Mouse (Mus musculus) midbrain, embryonic 12.5 days (tissue): ENCODE results near the gene Olfr548-ps1. TPM values are rescaled to one million over a fixed set of nuclear protein-coding genes. Genes with fewer than 3 reads are reported as not detected.
"Not testable (repeated sequence)": the region's sequence is repeated elsewhere in the genome, so short reads cannot be mapped to it uniquely, and the experiment has no call there.

ENCODE experiments used
- ATAC-seq: fragments of 200-750 bp; cut with Nextera tagmentation; 2 replicates; pipeline ENCODE4 v1.8.0; 2017; ENCODE audit warnings: low read depth, moderate TSS enrichment, moderate library complexity; ENCODE audit not compliant: low FRiP score
- H3K27ac ChIP-seq: fragments of 300-500 bp; sonication (generic); replicated peaks from 2 replicates; pipeline ENCODE4 v1.5.1; 2016; ENCODE audit warnings: mild to moderate bottlenecking
- H3K27me3 ChIP-seq: fragments of 300-500 bp; sonication (generic); 2 replicates; pipeline ENCODE4 v1.6.1; 2016; ENCODE audit warnings: mild to moderate bottlenecking
- H3K36me3 ChIP-seq: fragments of 300-500 bp; sonication (generic); 2 replicates; pipeline ENCODE4 v1.6.1; 2016
- H3K4me1 ChIP-seq: fragments of 300-500 bp; sonication (generic); 2 replicates; pipeline ENCODE4 v1.6.1; 2016
- H3K4me2 ChIP-seq: fragments of 300-500 bp; sonication (generic); replicated peaks from 2 replicates; pipeline ENCODE4 v1.6.1; 2016; ENCODE audit warnings: mild to moderate bottlenecking, moderate library complexity
- H3K4me3 ChIP-seq: fragments of 300-500 bp; sonication (generic); 2 replicates; pipeline ENCODE4 v1.5.1; 2016; ENCODE audit warnings: mild to moderate bottlenecking
- H3K9ac ChIP-seq: fragments of 300-500 bp; sonication (generic); replicated peaks from 2 replicates; pipeline ENCODE4 v1.6.1; 2016; ENCODE audit warnings: mild to moderate bottlenecking, moderate library complexity
- H3K9me3 ChIP-seq: fragments of 300-500 bp; sonication (generic); 2 replicates; pipeline ENCODE4 v1.6.1; 2016; ENCODE audit warnings: mild to moderate bottlenecking
- WGBS: fragments of 180-500 bp; shearing (Covaris S2); methylation state at CpG from one replicate; pipeline ENCODE4 v1.1.7; 2016; 5-methylcytosine and 5-hydroxymethylcytosine counted together
- polyA plus RNA-seq: library from polyadenylated mRNA; unstranded; fragments of >200 nt; fragmentation: Nextera tagmentation; extraction: Ambion mirVana; gene quantifications from 2 replicates; pipeline ENCODE4 v1.2.1, GENCODE M21; 2016

The Olfr548-ps1 gene
- polyA plus RNA-seq = not detected in 2 replicates

GRCm38 (mm10) chr7:102540596-102540995 lies at the start of gene Olfr548-ps1:
Olfr548-ps1 (plus strand) TSS chr7:102540896.
- WGBS = 85% methylated on average over 2 of the region's 2 CpGs
- Histone ChIP-seq H3K36me3 (no peaks in the 10 kb centered on the region), H3K9me3 (no peaks in the 10 kb centered on the region), H3K9ac (no peak within 1 kb of the TSS), H3K4me3 (no peak within 1 kb of the TSS), H3K4me2 (no peak within 1 kb of the TSS), H3K4me1 (no peaks in the 10 kb centered on the region), H3K27me3 (no peaks in the 10 kb centered on the region), H3K27ac (no peak within 1 kb of the TSS)
- ATAC-seq = no peak

- H3K4me3 ChIP-seq, H3K4me1 ChIP-seq, ATAC-seq, H3K4me2 ChIP-seq, H3K9ac ChIP-seq, H3K27me3 ChIP-seq, H3K36me3 ChIP-seq, H3K9me3 ChIP-seq, H3K27ac ChIP-seq: not testable (repeated sequence)
- WGBS = 55% methylated on average over 7 of the region's 7 CpGs
Measured at GRCm38 (mm10) chr7:102494416-102494815, 46.3 kb upstream of the Olfr548-ps1 start.

- no peak for ATAC-seq
- Histone ChIP-seq H3K27me3 (no peaks in the 10 kb centered on the region), H3K9me3 (no peaks in the 10 kb centered on the region), H3K4me3 (no peak within 1 kb of the TSS), H3K9ac (no peak within 1 kb of the TSS), H3K4me2 (no peak within 1 kb of the TSS), H3K36me3 (no peaks in the 10 kb centered on the region), H3K4me1 (no peaks in the 10 kb centered on the region), H3K27ac (no peak within 1 kb of the TSS)
- 74% methylated on average over 3 of the region's 3 CpGs for WGBS
Measured at GRCm38 (mm10) chr7:102499473-102499872, 41.2 kb upstream of the Olfr548-ps1 start, which contains the start of gene Olfr545. Olfr545 (minus strand) TSS chr7:102499573.

GRCm38 (mm10) chr7:102501986-102502385 lies 38.7 kb upstream of the Olfr548-ps1 start:
- WGBS = 79% methylated on average over 5 of the region's 5 CpGs
- Histone ChIP-seq H3K27ac (no peak overlapping the region), H3K36me3 (no peaks in the 10 kb centered on the region), H3K4me3 (no peak overlapping the region), H3K4me2 (no peak overlapping the region), H3K9ac (no peak overlapping the region), H3K9me3 (no peaks in the 10 kb centered on the region), H3K27me3 (no peaks in the 10 kb centered on the region), H3K4me1 (no peaks in the 10 kb centered on the region)
- ATAC-seq = no peak

- Histone ChIP-seq H3K36me3 (no peaks in the 10 kb centered on the region), H3K4me3 (no peak overlapping the region), H3K9me3 (no peaks in the 10 kb centered on the region), H3K4me1 (no peaks in the 10 kb centered on the region), H3K9ac (no peak overlapping the region), H3K4me2 (no peak overlapping the region), H3K27ac (no peak overlapping the region), H3K27me3 (peaks cover 8% of the 10 kb centered on the region)
- WGBS = 51% methylated on average over 3 of the region's 3 CpGs
- peak; percentile 80 for ATAC-seq
Measured at GRCm38 (mm10) chr7:102506848-102507247, 33.8 kb upstream of the Olfr548-ps1 start.

GRCm38 (mm10) chr7:102508066-102508465 lies 32.6 kb upstream of the Olfr548-ps1 start:
- H3K27me3 ChIP-seq = peaks cover 14% of the 10 kb centered on the region
- H3K27ac ChIP-seq = no peak overlapping the region
- H3K4me2 ChIP-seq = no peak overlapping the region
- no peak overlapping the region for H3K4me3 ChIP-seq
- ATAC-seq = no peak
- no peaks in the 10 kb centered on the region for H3K9me3 ChIP-seq
- H3K36me3 ChIP-seq = no peaks in the 10 kb centered on the region
- 89% methylated on average over 9 of the region's 9 CpGs for WGBS
- no peaks in the 10 kb centered on the region for H3K4me1 ChIP-seq
- H3K9ac ChIP-seq = no peak overlapping the region

GRCm38 (mm10) chr7:102508666-102509065 lies 32.0 kb upstream of the Olfr548-ps1 start:
- H3K27me3 ChIP-seq = peaks cover 17% of the 10 kb centered on the region
- 0 out of 2 replicates have a peak, but pooled peaks cover 3% of the 10 kb centered on the region for H3K4me1 ChIP-seq
- WGBS = 84% methylated on average over 6 of the region's 6 CpGs
- H3K9me3 ChIP-seq = no peaks in the 10 kb centered on the region
- no peak for ATAC-seq
- H3K9ac ChIP-seq = no peak overlapping the region
- H3K27ac ChIP-seq = no peak overlapping the region
- H3K4me3 ChIP-seq = no peak overlapping the region
- H3K36me3 ChIP-seq = no peaks in the 10 kb centered on the region
- no peak overlapping the region for H3K4me2 ChIP-seq

- H3K4me3 ChIP-seq = no peak overlapping the region
- no peaks in the 10 kb centered on the region for H3K36me3 ChIP-seq
- no peak overlapping the region for H3K4me2 ChIP-seq
- 0 out of 2 replicates have a peak, but pooled peaks cover 3% of the 10 kb centered on the region for H3K4me1 ChIP-seq
- ATAC-seq = no peak
- H3K9ac ChIP-seq = no peak overlapping the region
- no peak overlapping the region for H3K27ac ChIP-seq
- H3K27me3 ChIP-seq = peaks cover 25% of the 10 kb centered on the region
- WGBS = 75% methylated on average over 7 of the region's 7 CpGs
- no peaks in the 10 kb centered on the region for H3K9me3 ChIP-seq
Measured at GRCm38 (mm10) chr7:102509726-102510125, 31.0 kb upstream of the Olfr548-ps1 start.

- Histone ChIP-seq H3K4me3 (no peak overlapping the region), H3K4me1 (0 out of 2 replicates have a peak, but pooled peaks cover 3% of the 10 kb centered on the region), H3K9me3 (no peaks in the 10 kb centered on the region), H3K4me2 (no peak overlapping the region), H3K27me3 (peaks cover 25% of the 10 kb centered on the region), H3K27ac (no peak overlapping the region), H3K9ac (no peak overlapping the region), H3K36me3 (no peaks in the 10 kb centered on the region)
- WGBS = 93% methylated on average over 10 of the region's 10 CpGs
- no peak for ATAC-seq
Measured at GRCm38 (mm10) chr7:102511927-102512326, 28.8 kb upstream of the Olfr548-ps1 start.

GRCm38 (mm10) chr7:102512814-102513435 lies 27.8 kb upstream of the Olfr548-ps1 start:
- Histone ChIP-seq H3K4me3 (peak overlapping the region; percentile 53), H3K4me2 (peak overlapping the region; percentile 84), H3K4me1 (0 out of 2 replicates have a peak, but pooled peaks cover 3% of the 10 kb centered on the region), H3K9ac (peak overlapping the region; percentile 75), H3K9me3 (no peaks in the 10 kb centered on the region), H3K27ac (no peak overlapping the region), H3K36me3 (no peaks in the 10 kb centered on the region), H3K27me3 (peaks cover 25% of the 10 kb centered on the region)
- ATAC-seq = peak; percentile 95
- WGBS = under 1% methylated on average over 54 of the region's 54 CpGs

- ATAC-seq = no peak
- Histone ChIP-seq H3K4me3 (no peak overlapping the region), H3K27me3 (peaks cover 25% of the 10 kb centered on the region), H3K9me3 (no peaks in the 10 kb centered on the region), H3K36me3 (no peaks in the 10 kb centered on the region), H3K9ac (no peak overlapping the region), H3K4me2 (no peak overlapping the region), H3K4me1 (0 out of 2 replicates have a peak, but pooled peaks cover 3% of the 10 kb centered on the region), H3K27ac (no peak overlapping the region)
- 84% methylated on average over 4 of the region's 4 CpGs for WGBS
Measured at GRCm38 (mm10) chr7:102514144-102514543, 26.6 kb upstream of the Olfr548-ps1 start.

GRCm38 (mm10) chr7:102516261-102517050 lies 24.2 kb upstream of the Olfr548-ps1 start:
- no peaks in the 10 kb centered on the region for H3K9me3 ChIP-seq
- H3K27ac ChIP-seq = no peak overlapping the region
- ATAC-seq = no peak
- no peak overlapping the region for H3K4me3 ChIP-seq
- no peaks in the 10 kb centered on the region for H3K36me3 ChIP-seq
- 83% methylated on average over 10 of the region's 10 CpGs for WGBS
- H3K4me2 ChIP-seq = no peak overlapping the region
- no peak overlapping the region for H3K9ac ChIP-seq
- H3K27me3 ChIP-seq = peaks cover 21% of the 10 kb centered on the region
- H3K4me1 ChIP-seq = 0 out of 2 replicates have a peak, but pooled peaks cover 3% of the 10 kb centered on the region
